Mouse (Mus musculus) lung, postnatal 25 days (tissue): Measurements from ENCODE around the gene H2-DMb1.

ENCODE experiments used
- DNase-seq: peaks from one replicate; pipeline ENCODE4 v3.0.0; 2022; ENCODE audit warnings: low spot score

The H2-DMb1 gene

GRCm38 (mm10) chr17:34194723-34195122 lies 41.9 kb downstream of the H2-DMb1 start:
- DNase-seq: no peak

- DNase-seq: no peak
These were observed 43.6 kb downstream of the H2-DMb1 start for GRCm38 (mm10) chr17:34196491-34196890.

- peak; percentile 96 for DNase-seq
These were observed 44.3 kb downstream of the H2-DMb1 start, which contains the start of gene Psmb8 for GRCm38 (mm10) chr17:34196941-34197894. TSS of gene Psmb8 (plus strand) at chr17:34197721.

GRCm38 (mm10) chr17:34197904-34198520 lies 45.1 kb downstream of the H2-DMb1 start:
- DNase-seq: peak; percentile 85

GRCm38 (mm10) chr17:34198521-34198912 lies 45.6 kb downstream of the H2-DMb1 start:
- no peak for DNase-seq

GRCm38 (mm10) chr17:34199050-34199619 lies 46.3 kb downstream of the H2-DMb1 start:
- no peak for DNase-seq

- no peak for DNase-seq
These were observed 47.2 kb downstream of the H2-DMb1 start for GRCm38 (mm10) chr17:34200047-34200446.

- no peak for DNase-seq
These were observed 48.1 kb downstream of the H2-DMb1 start for GRCm38 (mm10) chr17:34200772-34201505.

- DNase-seq: no peak
These were observed 48.7 kb downstream of the H2-DMb1 start for GRCm38 (mm10) chr17:34201506-34202055.

GRCm38 (mm10) chr17:34202760-34203442 lies 50.0 kb downstream of the H2-DMb1 start:
- no peak for DNase-seq

- no peak for DNase-seq
These were observed 50.6 kb downstream of the H2-DMb1 start, which contains the start of gene Tap2 for GRCm38 (mm10) chr17:34203444-34203843. TSS of gene Tap2 (plus strand) at chr17:34203527.

GRCm38 (mm10) chr17:34204303-34205010 lies 51.6 kb downstream of the H2-DMb1 start:
- peak; percentile 93 for DNase-seq

GRCm38 (mm10) chr17:34205021-34205745 lies 52.3 kb downstream of the H2-DMb1 start:
- DNase-seq: no peak

- DNase-seq: peak; percentile 64
These were observed 52.9 kb downstream of the H2-DMb1 start for GRCm38 (mm10) chr17:34205746-34206176.

GRCm38 (mm10) chr17:34206731-34207130 lies 53.9 kb downstream of the H2-DMb1 start:
- no peak for DNase-seq

GRCm38 (mm10) chr17:34207456-34207855 lies 54.6 kb downstream of the H2-DMb1 start:
- DNase-seq: no peak

GRCm38 (mm10) chr17:34207866-34208265 lies 55.0 kb downstream of the H2-DMb1 start:
- no peak for DNase-seq

- DNase-seq: no peak
These were observed 55.5 kb downstream of the H2-DMb1 start for GRCm38 (mm10) chr17:34208421-34208820.

GRCm38 (mm10) chr17:34209680-34210079 lies 56.8 kb downstream of the H2-DMb1 start:
- no peak for DNase-seq
